Mouse (Mus musculus) heart, postnatal 25 days (tissue): Measurements from ENCODE around the gene Bcas3. TPM values are rescaled to one million over a fixed set of nuclear protein-coding genes. Genes with fewer than 3 reads are reported as not detected.
A peak's percentile ranks its signal among the peaks of the same experiment; 100 is the strongest.

Experiments
- DNase-seq: peaks from one replicate; pipeline ENCODE4 v3.0.0; 2022; ENCODE audit warnings: low spot score
- intact Hi-C: fragments of 180-260 bp; cut with DNase I; formaldehyde crosslinking; loops from one replicate; pipeline ENCODE4 v1.15.1; 2025
- total RNA-seq, 2 experiments: library from RNA; stranded (reverse); gene quantifications; 2 replicates each; pipeline ENCODE4 v1.2.3; 2021

The Bcas3 gene
- total RNA-seq, 2 experiments from 2014 or later = 31.1 to 43.7 TPM

DNA sequence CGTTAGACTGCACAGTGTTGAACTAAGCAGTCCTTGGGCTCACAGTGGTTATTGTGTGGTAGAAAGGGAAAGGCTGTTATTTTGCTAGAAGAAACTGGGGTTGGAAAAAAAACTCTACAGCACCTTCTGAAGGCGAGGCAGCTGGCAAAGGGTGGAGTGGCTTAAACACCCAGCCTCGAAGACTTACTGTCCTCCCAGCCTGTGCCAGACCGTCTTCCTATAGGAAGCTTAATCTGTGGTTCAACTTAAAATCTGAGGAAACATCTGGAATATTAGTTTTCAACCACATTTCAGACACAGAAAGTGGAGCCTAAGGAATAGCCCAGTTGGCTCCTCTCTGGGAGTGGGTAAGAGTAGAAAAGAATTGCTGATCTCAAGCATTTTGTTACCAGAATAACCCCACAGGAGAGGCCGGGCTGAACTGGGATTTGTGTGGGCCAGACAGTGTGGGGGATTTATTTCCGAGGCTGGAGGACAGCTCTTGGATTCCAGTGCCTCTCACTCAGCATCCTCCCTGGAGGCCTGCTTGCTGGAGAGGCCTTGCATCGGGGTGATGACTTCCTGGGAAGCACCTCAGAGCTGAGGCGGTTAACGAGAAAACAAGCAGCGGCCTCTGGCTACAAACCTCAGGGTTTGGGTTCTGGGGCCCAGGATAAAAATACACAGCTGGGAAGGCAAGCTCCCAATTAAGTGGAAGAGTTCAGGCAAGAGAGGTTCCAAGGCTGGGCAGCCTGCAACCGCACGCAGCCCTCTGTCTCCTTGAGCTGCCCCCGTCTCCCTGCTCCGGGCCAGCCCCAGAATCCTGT lies 406.9 kb downstream of the Bcas3 start:
- intact Hi-C loops = loop anchor here (5.0 kb wide), 2 partner anchors 43 to 62 kb away; no protein-coding TSS in a partner anchor
- DNase-seq = peak; percentile 47

DNA sequence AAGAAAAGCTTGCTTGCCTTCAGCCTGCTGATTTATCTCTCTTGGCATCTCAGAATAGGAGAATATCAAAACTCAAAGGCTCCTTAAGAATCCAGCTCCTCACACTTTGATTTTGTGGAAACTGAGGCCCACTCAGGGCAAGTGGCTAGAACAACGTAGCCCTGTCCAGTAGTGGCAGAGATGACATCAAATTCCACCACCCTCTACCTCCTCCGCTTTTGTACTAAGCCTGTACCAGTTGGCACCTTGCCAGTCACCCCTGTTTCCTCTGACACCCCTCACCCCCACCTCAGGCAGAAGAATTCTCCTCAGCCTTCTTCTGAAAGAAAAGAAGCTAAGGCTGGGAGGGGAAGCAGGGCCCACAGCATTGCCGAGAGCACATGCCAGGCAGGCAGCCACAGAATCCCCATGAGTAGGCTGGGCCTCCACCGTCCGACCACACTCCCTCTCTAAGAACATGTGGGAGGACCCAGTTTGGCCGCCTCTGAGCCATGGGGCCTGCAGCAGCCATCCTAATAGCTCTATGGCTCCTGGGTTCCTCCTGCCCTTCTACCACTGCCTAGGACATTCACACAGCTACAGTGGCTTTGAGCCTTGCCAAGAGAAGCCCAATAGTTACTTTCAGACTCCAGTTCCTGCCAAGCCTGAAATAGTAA lies 407.6 kb downstream of the Bcas3 start:
- DNase-seq = peak; percentile 65
- intact Hi-C loops = loop anchor here (5.0 kb wide), 2 partner anchors 43 to 62 kb away; no protein-coding TSS in a partner anchor

DNA sequence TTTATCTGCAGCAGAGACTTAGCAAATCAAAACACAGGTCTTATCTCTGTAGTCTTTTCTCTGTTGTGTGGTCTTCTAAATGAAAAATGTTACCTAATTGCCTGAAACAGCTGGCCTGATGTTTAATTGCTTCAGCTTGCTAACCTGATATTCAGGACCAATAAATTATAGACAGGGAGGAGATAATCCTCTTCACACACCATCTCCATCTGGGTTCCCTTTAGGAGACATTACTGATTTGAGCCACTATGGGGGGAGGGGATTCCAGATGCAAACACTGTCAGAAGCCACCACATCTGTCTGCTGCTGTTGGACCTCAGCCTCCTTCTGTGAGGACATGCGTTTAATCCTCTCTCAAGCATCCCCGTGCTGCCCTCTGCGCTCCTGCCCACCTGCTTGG lies 408.2 kb downstream of the Bcas3 start:
- no peak for DNase-seq
- intact Hi-C loops = loop anchor here (5.0 kb wide), 2 partner anchors 44 to 61 kb away; no protein-coding TSS in a partner anchor

DNA sequence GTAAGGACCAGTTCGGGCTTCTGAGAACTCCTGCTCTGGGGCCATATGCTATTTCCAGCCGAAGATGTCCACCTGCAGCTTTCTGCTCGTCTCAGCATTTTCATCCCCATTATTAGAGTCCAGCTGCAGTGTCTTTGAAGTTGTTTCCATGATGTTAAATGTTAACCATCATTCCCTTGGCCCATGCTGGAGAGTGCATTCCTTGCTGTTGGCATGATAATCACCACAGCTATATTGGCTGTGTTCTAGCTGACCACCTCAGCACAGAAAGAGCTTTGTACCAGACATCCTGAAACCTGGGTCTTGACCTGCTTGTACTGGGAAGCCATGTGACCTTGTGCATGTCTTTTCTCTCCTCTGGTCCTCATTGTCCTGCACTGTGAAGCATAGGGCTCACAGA lies 410.7 kb downstream of the Bcas3 start:
- DNase-seq = no peak
- intact Hi-C loops = loop anchor here (5.0 kb wide), 2 partner anchors 46 to 59 kb away; no protein-coding TSS in a partner anchor

- intact Hi-C loops = no loop called here
- peak; percentile 27 for DNase-seq
Measured at GRCm38 (mm10) chr11:85766106-85766723, 413.2 kb downstream of the Bcas3 start.

GRCm38 (mm10) chr11:85766811-85767210 lies 413.8 kb downstream of the Bcas3 start:
- intact Hi-C loops = no loop called here
- DNase-seq = no peak

- intact Hi-C loops = no loop called here
- DNase-seq = no peak
Measured at GRCm38 (mm10) chr11:85769740-85770139, 416.8 kb downstream of the Bcas3 start.

DNA sequence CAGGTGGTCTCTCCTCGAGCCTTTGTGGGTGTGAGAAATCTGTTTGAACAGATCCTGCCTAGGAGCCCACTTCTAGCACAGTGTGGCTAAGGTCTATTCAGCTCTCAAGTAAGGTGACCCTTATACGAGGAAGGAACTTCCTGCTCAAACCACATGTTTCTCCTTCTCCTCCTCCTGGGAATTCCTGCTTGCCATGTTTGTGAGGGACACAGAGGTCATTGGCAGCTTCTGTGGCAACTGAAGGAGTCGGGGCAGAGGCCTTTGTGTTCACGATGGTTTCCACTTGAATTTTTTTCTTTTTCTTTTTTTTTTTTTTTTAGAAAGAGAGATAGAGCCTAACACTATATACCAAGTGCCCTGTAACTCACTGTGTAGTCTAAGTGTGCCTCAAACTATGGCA lies 420.4 kb downstream of the Bcas3 start:
- DNase-seq = no peak
- intact Hi-C loops = no loop called here

- DNase-seq = no peak
- intact Hi-C loops = no loop called here
Measured at GRCm38 (mm10) chr11:85774707-85775106, 421.7 kb downstream of the Bcas3 start.

DNA sequence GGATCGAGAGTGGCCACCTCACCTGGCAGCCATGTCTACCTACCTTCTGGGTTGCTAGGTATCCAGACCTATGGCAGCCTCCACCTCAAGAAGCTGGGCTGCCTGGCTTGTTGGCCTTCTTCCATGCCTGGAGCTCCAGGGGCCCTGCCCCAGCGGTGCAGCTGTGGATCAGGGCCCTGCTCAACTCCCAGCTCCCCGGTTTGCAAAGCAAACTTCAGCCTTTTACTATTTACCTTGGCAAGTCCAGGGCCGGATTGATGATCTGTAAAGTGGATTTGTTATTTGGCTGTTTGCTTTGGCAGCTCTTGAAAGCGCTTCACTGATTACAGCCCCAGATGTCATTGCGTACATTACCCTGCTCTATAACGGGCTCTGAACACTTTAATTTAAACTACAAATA lies 422.5 kb downstream of the Bcas3 start:
- intact Hi-C loops = no loop called here
- DNase-seq = no peak

DNA sequence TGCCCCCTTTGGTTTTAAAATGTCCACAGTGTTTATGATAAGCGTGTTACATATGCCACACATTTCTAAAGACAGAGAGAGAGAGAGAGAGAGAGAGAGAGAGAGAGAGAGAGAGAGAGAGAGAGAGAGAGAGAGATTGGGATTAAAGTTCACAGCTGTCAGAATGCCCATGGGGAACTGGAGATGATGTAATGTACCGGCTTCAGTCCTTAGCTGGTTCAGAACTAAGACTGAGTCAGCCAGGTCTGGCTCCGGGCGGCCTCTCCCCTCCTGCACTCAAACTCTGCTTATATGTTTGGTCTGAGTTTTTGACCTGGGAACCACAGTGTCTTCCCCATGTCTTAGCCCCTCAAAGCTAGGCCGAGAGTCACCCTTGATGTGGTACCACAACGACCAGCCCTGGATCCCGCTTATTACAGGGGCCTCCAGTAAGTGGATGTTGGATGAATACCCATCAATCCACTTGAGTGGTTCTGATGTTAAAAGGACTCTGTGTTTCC lies 423.9 kb downstream of the Bcas3 start:
- DNase-seq = no peak
- intact Hi-C loops = no loop called here

DNA sequence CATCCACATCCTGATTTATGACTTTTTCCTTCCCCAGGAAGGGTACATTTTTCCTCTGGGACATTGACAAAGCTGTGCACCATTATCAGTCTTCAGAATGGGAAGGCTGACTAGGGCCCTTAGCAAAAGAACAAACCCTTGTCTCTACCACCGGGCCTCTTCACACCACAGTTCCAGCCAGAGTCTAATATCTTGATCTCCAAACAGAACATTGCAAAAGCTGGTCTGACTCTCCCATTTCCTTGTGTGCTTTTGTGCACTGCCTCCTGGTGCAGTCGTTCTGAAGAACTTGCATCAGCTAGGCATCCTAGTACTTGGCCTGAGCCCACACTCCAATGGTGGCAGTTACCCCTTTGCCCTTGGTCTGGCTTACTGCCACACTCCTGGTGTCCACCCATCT lies 425.0 kb downstream of the Bcas3 start:
- intact Hi-C loops = no loop called here
- no peak for DNase-seq

DNA sequence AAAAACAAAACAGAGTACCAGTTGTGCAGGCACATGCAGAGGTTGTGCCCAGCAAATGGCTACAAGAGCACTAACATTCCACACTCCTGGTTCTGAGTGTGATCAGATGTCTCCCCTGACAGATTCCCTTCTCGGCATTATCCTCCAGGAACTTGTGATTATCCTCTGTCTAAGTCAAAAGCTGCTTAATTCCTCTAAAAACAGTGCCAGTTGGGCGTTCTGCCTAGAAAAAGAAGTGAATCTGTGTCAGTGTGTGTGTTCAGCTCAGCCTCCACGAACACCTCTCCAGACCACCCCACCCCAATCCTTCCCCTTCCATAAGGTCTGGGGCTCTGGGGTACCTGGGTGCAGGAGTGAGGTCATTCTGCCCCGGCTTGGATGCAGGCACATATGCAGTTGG lies 427.3 kb downstream of the Bcas3 start:
- intact Hi-C loops = no loop called here
- DNase-seq = no peak

GRCm38 (mm10) chr11:85786113-85786718 lies 433.2 kb downstream of the Bcas3 start:
- intact Hi-C loops = no loop called here

GRCm38 (mm10) chr11:85789750-85790149 lies 436.8 kb downstream of the Bcas3 start:
- DNase-seq = no peak
- intact Hi-C loops = no loop called here

More at GRCm38 (mm10) chr11:85786113-85786718, 433.2 kb downstream of the Bcas3 start:
- DNase-seq = no peak

GRCm38 (mm10) chr11:85790267-85790666 lies 437.3 kb downstream of the Bcas3 start:
- DNase-seq = no peak
- intact Hi-C loops = no loop called here

GRCm38 (mm10) chr11:85791212-85791611 lies 438.2 kb downstream of the Bcas3 start:
- intact Hi-C loops = no loop called here
- DNase-seq = no peak

GRCm38 (mm10) chr11:85792534-85793215 lies 439.7 kb downstream of the Bcas3 start:
- intact Hi-C loops = no loop called here
- DNase-seq = no peak

DNA sequence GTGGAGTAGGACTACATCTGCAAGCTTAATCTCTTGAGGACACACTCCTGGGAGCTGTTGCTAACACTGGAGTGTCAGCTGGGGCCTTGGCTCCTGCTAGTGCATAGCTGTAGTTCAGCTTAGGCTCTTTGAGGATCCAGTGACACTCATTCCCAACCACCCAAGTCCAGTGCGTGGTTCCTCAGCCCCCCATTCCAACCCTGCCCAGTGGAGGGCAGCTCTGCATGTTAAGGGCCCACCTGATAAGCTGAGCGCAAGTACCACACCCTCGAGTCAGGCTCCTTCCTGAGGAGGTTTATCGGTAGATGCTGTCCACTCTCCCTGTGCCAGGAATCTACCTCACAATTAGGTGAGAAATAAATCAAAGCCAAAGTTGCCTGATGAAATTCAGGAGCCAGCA lies 446.5 kb downstream of the Bcas3 start:
- no peak for DNase-seq
- intact Hi-C loops = no loop called here

GRCm38 (mm10) chr11:85799856-85800255 lies 446.9 kb downstream of the Bcas3 start:
- DNase-seq = no peak
- intact Hi-C loops = no loop called here
